Comparison of ENCODE assay signal across 27 mouse cellular contexts in the genomic region with DNA sequence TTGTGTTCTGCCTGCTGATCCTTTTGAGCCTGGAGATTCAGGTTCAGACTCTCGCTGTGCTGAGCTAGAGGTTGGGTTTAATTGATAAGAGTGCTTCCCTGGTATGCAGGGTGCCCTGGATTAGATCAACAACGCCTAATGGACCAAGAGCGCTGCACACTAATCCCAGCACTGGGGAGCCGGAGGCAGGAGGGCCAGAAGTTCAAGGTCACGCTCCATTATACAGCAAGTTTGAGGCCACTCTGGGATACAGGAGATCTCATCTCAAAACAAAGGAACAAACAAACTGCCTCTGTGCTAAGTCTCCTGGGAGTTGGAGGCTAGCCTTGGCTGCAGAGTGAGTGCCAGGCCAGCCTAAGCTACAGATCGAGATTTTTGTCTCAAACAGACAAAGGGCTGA.
DNase-seq lines count a peak whose midpoint lies in the region; ATAC-seq and TF ChIP-seq lines count a peak whose summit lies in the region.
"Had no signal": no experiment of that assay in that cellular context is flagged by ENCODE, and none has a peak within 500 bp of the region (broad histone marks: within the 10 kb centered on the region; RNA-seq: fewer than 3 reads in every experiment).

No protein-coding gene starts in this region.

- no peaks in the 10 kb centered on the region for H3K36me3 ChIP-seq in kidney, embryonic 15.5 days
- no peaks in the 10 kb centered on the region for H3K36me3 ChIP-seq in E14TG2a.4 (ENCODE audit: insufficient read depth, low read length)
- H3K36me3 ChIP-seq: embryonic facial prominence, embryonic 13.5 days; embryonic facial prominence, embryonic 15.5 days; forebrain, embryonic 12.5 days; G1E had no signal

- H3K9ac ChIP-seq in kidney, embryonic 15.5 days: no peak overlapping the region
- H3K9ac ChIP-seq: embryonic facial prominence, embryonic 13.5 days; embryonic facial prominence, embryonic 15.5 days; forebrain, embryonic 12.5 days had no signal

- no peak for ATAC-seq in kidney, embryonic 15.5 days (replicated peaks; ENCODE audit: low FRiP score)
- ATAC-seq in CD4-positive, CD25-positive, alpha-beta regulatory T cell, adult 4 months: no peak
- ATAC-seq: activated CD4-positive, CD25-positive, alpha-beta regulatory T cell, adult 4 months; forebrain, embryonic 14.5 days; forebrain, embryonic 16.5 days; Patski had no signal

- H3K27me3 ChIP-seq in kidney, embryonic 15.5 days: no peaks in the 10 kb centered on the region
- H3K27me3 ChIP-seq in E14TG2a.4 (ENCODE audit: insufficient read depth, low read length): 0 out of 2 replicates have a peak, but pooled peaks cover 5% of the 10 kb centered on the region
- H3K27me3 ChIP-seq: embryonic facial prominence, embryonic 13.5 days; embryonic facial prominence, embryonic 15.5 days; Patski had no signal

- H3K9me3 ChIP-seq in kidney, embryonic 15.5 days (replicated peaks): no peaks in the 10 kb centered on the region
- no peaks in the 10 kb centered on the region for H3K9me3 ChIP-seq in E14TG2a.4 (ENCODE audit: low read length)
- H3K9me3 ChIP-seq: embryonic facial prominence, embryonic 13.5 days; embryonic facial prominence, embryonic 15.5 days; forebrain, embryonic 10.5 days; forebrain, embryonic 12.5 days; G1E had no signal

- H3K4me3 ChIP-seq in kidney, embryonic 15.5 days (replicated peaks): no peak overlapping the region
- H3K4me3 ChIP-seq in E14TG2a.4 (replicated peaks; ENCODE audit: low read length): 0 out of 2 replicates have a peak overlapping the region, but pooled peaks have one; percentile 11
- H3K4me3 ChIP-seq: embryonic facial prominence, embryonic 13.5 days; embryonic facial prominence, embryonic 15.5 days; erythroblast, embryonic 14.5 days; forebrain, embryonic 10.5 days; forebrain, embryonic 12.5 days had no signal

- peaks cover 21% of the 10 kb centered on the region for H3K4me1 ChIP-seq in kidney, embryonic 15.5 days
- H3K4me1 ChIP-seq in E14TG2a.4 (replicated peaks; ENCODE audit: low read depth, low read length): peaks cover 70% of the 10 kb centered on the region
- H3K4me1 ChIP-seq: embryonic facial prominence, embryonic 15.5 days had no signal

- no peak overlapping the region for H3K4me2 ChIP-seq in kidney, embryonic 15.5 days
- H3K4me2 ChIP-seq: embryonic facial prominence, embryonic 13.5 days; embryonic facial prominence, embryonic 15.5 days; forebrain, embryonic 12.5 days had no signal

- H3K27ac ChIP-seq in kidney, embryonic 15.5 days: peak overlapping the region; percentile 28; the same call in 1 of the 2 replicates
- H3K27ac ChIP-seq: embryonic facial prominence, embryonic 13.5 days; embryonic facial prominence, embryonic 15.5 days; forebrain, embryonic 10.5 days; forebrain, embryonic 12.5 days had no signal

- no peak for DNase-seq in kidney, postnatal 36 days
- DNase-seq in ES-CJ7 (ENCODE audit: low read depth, low spot score) (peak; percentile 69), ZHBTc4 (ENCODE audit: low read depth, low spot score) (peak; percentile 58)
- no peak for DNase-seq in layer of hippocampus, adult 18-20 months (ENCODE audit: low spot score in 2 of 2)
- DNase-seq: adrenal gland, adult 8-10 months; adrenal gland, postnatal 14 days; adrenal gland, postnatal 36 days; B cell, adult 2 months; cerebellum, adult 11-12 months; cerebellum, adult 2 months; cerebellum, adult 9-10 months; cerebellum, postnatal 10 days; cerebellum, postnatal 25 days; embryo, embryonic 11 days had no signal

- 65% methylated on average over 6 of the region's 6 CpGs for WGBS in kidney, embryonic 15.5 days

- no peak for TF ChIP-seq CTCF in E14TG2a.4 (conservative IDR thresholded peaks at IDR 0.05; ENCODE audit: low read length)

Comparison
In these comparisons a context has a peak if more than half of its experiments do, and no peak if none do; other contexts are left out.
1. DNase-seq: peak in ES-CJ7 (single experiment) and ZHBTc4 (single experiment); none in kidney, postnatal 36 days (0 of 2) and layer of hippocampus, adult 18-20 months (0 of 2).